Mouse (Mus musculus): Measurements from ENCODE around the gene Tmem169. TPM values are rescaled to one million over a fixed set of nuclear protein-coding genes. Genes with fewer than 3 reads are reported as not detected.

Gene Tmem169
- total and polyA plus RNA-seq, 2 experiments from 2014 or later = 35.2 to 38.8 TPM

GRCm38 (mm10) chr1:72323248-72323647 lies 39.1 kb downstream of the Tmem169 start:
- H3K4me1 ChIP-seq (ENCODE audit: insufficient read depth) = no peaks in the 10 kb centered on the region
- no peak overlapping the region for H3K4me3 ChIP-seq (ENCODE audit: low read depth, low read length)
- H3K36me3 ChIP-seq (ENCODE audit: insufficient read depth) = peaks cover 12% of the 10 kb centered on the region
- no peak for TF ChIP-seq CTCF (IDR thresholded peaks at IDR 0.05; ENCODE audit: low read depth)
- no peaks in the 10 kb centered on the region for H3K27me3 ChIP-seq (ENCODE audit: insufficient read depth, low read length)
- no peak for ATAC-seq
- DNase-seq = no peak
- H3K9me3 ChIP-seq (ENCODE audit: low read length) = no peaks in the 10 kb centered on the region
- H3K9ac ChIP-seq = no peak overlapping the region
- no peak overlapping the region for H3K27ac ChIP-seq (ENCODE audit: low read depth, low read length)
- WGBS = 95% methylated on average over 4 of the region's 4 CpGs
- H3K4me2 ChIP-seq (ENCODE audit: low read depth) = no peak overlapping the region

- no peak overlapping the region for H3K27ac ChIP-seq (ENCODE audit: low read depth, low read length)
- H3K36me3 ChIP-seq (ENCODE audit: insufficient read depth) = peaks cover 17% of the 10 kb centered on the region
- no peaks in the 10 kb centered on the region for H3K27me3 ChIP-seq (ENCODE audit: insufficient read depth, low read length)
- DNase-seq (no peak), ATAC-seq (no peak)
- WGBS = 92% methylated on average over 11 of the region's 11 CpGs
- no peak for TF ChIP-seq CTCF (IDR thresholded peaks at IDR 0.05; ENCODE audit: low read depth)
- no peaks in the 10 kb centered on the region for H3K9me3 ChIP-seq (ENCODE audit: low read length)
- H3K4me3 ChIP-seq (ENCODE audit: low read depth, low read length) = no peak overlapping the region
- H3K4me2 ChIP-seq (ENCODE audit: low read depth) = no peak overlapping the region
- H3K4me1 ChIP-seq (ENCODE audit: insufficient read depth) = no peaks in the 10 kb centered on the region
- H3K9ac ChIP-seq = no peak overlapping the region
These were observed 42.1 kb downstream of the Tmem169 start for GRCm38 (mm10) chr1:72326162-72326821.

GRCm38 (mm10) chr1:72334807-72335206 lies 50.6 kb downstream of the Tmem169 start:
- Histone ChIP-seq H3K9me3 (ENCODE audit: low read length) (no peaks in the 10 kb centered on the region), H3K4me3 (ENCODE audit: low read depth, low read length) (no peak overlapping the region), H3K27ac (ENCODE audit: low read depth, low read length) (no peak overlapping the region), H3K4me1 (ENCODE audit: insufficient read depth) (no peaks in the 10 kb centered on the region), H3K36me3 (ENCODE audit: insufficient read depth) (peaks cover 13% of the 10 kb centered on the region), H3K9ac (no peak overlapping the region), H3K27me3 (ENCODE audit: insufficient read depth, low read length) (no peaks in the 10 kb centered on the region), H3K4me2 (ENCODE audit: low read depth) (no peak overlapping the region)
- TF ChIP-seq CTCF (IDR thresholded peaks at IDR 0.05; ENCODE audit: low read depth) = no peak
- ATAC-seq (no peak), DNase-seq (no peak)
- WGBS = 92% methylated on average over 11 of the region's 11 CpGs

GRCm38 (mm10) chr1:72336780-72337179 lies 52.6 kb downstream of the Tmem169 start:
- H3K27ac ChIP-seq (ENCODE audit: low read depth, low read length) = no peak overlapping the region
- ATAC-seq (no peak), DNase-seq (no peak)
- no peak overlapping the region for H3K9ac ChIP-seq
- WGBS = 94% methylated on average over 8 of the region's 8 CpGs
- H3K27me3 ChIP-seq (ENCODE audit: insufficient read depth, low read length) = no peaks in the 10 kb centered on the region
- H3K4me2 ChIP-seq (ENCODE audit: low read depth) = no peak overlapping the region
- peaks cover 18% of the 10 kb centered on the region for H3K36me3 ChIP-seq (ENCODE audit: insufficient read depth)
- H3K9me3 ChIP-seq (ENCODE audit: low read length) = no peaks in the 10 kb centered on the region
- TF ChIP-seq CTCF (IDR thresholded peaks at IDR 0.05; ENCODE audit: low read depth) = no peak
- H3K4me1 ChIP-seq (ENCODE audit: insufficient read depth) = no peaks in the 10 kb centered on the region
- H3K4me3 ChIP-seq (ENCODE audit: low read depth, low read length) = no peak overlapping the region

- no peak for DNase-seq
- Histone ChIP-seq H3K36me3 (ENCODE audit: insufficient read depth) (peaks cover 18% of the 10 kb centered on the region), H3K9ac (no peak overlapping the region), H3K27ac (ENCODE audit: low read depth, low read length) (no peak overlapping the region), H3K4me3 (ENCODE audit: low read depth, low read length) (no peak overlapping the region), H3K27me3 (ENCODE audit: insufficient read depth, low read length) (no peaks in the 10 kb centered on the region), H3K9me3 (ENCODE audit: low read length) (no peaks in the 10 kb centered on the region), H3K4me1 (ENCODE audit: insufficient read depth) (no peaks in the 10 kb centered on the region), H3K4me2 (ENCODE audit: low read depth) (no peak overlapping the region)
- 93% methylated on average over 5 of the region's 5 CpGs for WGBS
- ATAC-seq = no peak
- TF ChIP-seq CTCF (IDR thresholded peaks at IDR 0.05; ENCODE audit: low read depth) = no peak
These were observed 54.2 kb downstream of the Tmem169 start for GRCm38 (mm10) chr1:72338341-72338740.

- Histone ChIP-seq H3K27ac (ENCODE audit: low read depth, low read length) (no peak overlapping the region), H3K36me3 (ENCODE audit: insufficient read depth) (no peaks in the 10 kb centered on the region; the same call in 1 of the 2 replicates), H3K9ac (no peak overlapping the region), H3K9me3 (ENCODE audit: low read length) (no peaks in the 10 kb centered on the region), H3K4me2 (ENCODE audit: low read depth) (no peak overlapping the region), H3K4me1 (ENCODE audit: insufficient read depth) (no peaks in the 10 kb centered on the region), H3K4me3 (ENCODE audit: low read depth, low read length) (no peak overlapping the region), H3K27me3 (ENCODE audit: insufficient read depth, low read length) (no peaks in the 10 kb centered on the region)
- WGBS = 87% methylated on average over 6 of the region's 6 CpGs
- TF ChIP-seq CTCF (IDR thresholded peaks at IDR 0.05; ENCODE audit: low read depth) = no peak
- DNase-seq = no peak
- no peak for ATAC-seq
These were observed 63.7 kb downstream of the Tmem169 start for GRCm38 (mm10) chr1:72347873-72348272.

Other genes starting within 250 kb of the Tmem169 start
- 1.7 and 1.9 TPM in 2 replicates for gene Mreg, start 72.1 kb upstream of the Tmem169 start, total RNA-seq (2014; rRNA removed)
- gene Mreg, start 72.1 kb upstream of the Tmem169 start, polyA plus RNA-seq (2015; fragmentation: Nextera tagmentation; extraction: Ambion mirVana) = 1.7 and 2.1 TPM in 2 replicates
- 4.6 and 7.5 TPM in 2 replicates for gene Pecr, start 55 bp upstream of the Tmem169 start, total RNA-seq (2014; rRNA removed)
- 8.0 and 11.9 TPM in 2 replicates for gene Pecr, start 55 bp upstream of the Tmem169 start, polyA plus RNA-seq (2015; fragmentation: Nextera tagmentation; extraction: Ambion mirVana)
- 10.3 and 12.7 TPM in 2 replicates for gene Xrcc5, start 23.1 kb downstream of the Tmem169 start, total RNA-seq (2014; rRNA removed)
- gene Xrcc5, start 23.1 kb downstream of the Tmem169 start, polyA plus RNA-seq (2015; fragmentation: Nextera tagmentation; extraction: Ambion mirVana) = 11.9 and 12.8 TPM in 2 replicates